Mouse (Mus musculus) bone marrow macrophage, adult 2 months (primary cell): ENCODE measurements around the gene Rasa4.

Experiments
- CTCF ChIP-seq: IDR thresholded peaks from 2 replicates; pipeline ENCODE4 v1.5.1; 2012; ENCODE audit warnings: low read depth, mild to moderate bottlenecking, low read length, moderate library complexity
- POLR2A ChIP-seq: IDR thresholded peaks from 2 replicates; pipeline ENCODE4 v1.6.1; 2012; ENCODE audit warnings: mild to moderate bottlenecking, low read depth, low read length, borderline replicate concordance

DNA sequence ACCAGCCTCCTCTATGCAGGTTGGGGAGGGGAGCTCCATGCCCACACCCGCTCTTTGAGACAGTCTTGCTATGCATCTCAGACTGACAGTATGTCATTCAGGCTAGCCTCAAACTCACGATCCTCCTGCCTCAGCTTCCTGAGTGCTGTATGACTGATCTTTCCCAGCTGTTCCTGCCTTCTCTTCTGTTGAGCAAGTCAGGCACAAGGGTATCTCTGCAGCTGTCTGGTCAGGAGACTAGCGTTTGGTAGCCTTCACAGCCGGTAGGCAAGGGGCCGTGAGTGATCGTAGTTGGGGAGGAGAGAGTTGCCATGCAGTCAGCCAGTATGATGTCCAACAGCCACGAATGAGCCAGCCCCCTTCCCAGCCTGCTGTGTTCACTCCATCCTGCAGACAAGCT, 11.4 kb downstream of the Rasa4 start:
- TF ChIP-seq CTCF = no peak
- TF ChIP-seq POLR2A = no peak
